Mouse (Mus musculus): ENCODE measurements around the gene Cldn6. TPM values are rescaled to one million over a fixed set of nuclear protein-coding genes. Genes with fewer than 3 reads are reported as not detected.

The Cldn6 gene
- polyA plus RNA-seq, 2 experiments: 11.3 to 13.6 TPM

DNA sequence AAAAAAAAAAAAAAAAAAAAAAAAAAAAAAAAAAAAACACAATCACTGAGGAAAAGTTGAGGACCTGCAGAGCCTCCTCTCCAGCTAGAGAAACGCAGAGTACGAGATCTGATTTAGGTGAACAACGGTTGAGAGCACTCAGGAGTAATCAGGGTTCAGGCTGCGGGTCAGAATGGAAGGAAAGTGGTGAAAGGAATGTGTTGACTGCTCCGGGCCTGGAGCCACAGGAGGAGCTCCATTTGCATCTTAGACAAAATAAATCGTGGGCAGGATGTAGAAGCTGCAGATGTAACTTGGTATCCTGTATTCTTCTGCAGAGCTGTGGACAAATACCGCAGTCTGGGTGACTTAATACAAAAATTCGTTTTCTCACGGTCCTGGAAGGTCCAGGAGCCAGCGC, 33.2 kb upstream of the Cldn6 start:
- Histone ChIP-seq H3K9ac (ENCODE audit: low read depth, low read length, severe bottlenecking) (no peak overlapping the region), H3K4me3 (replicated peaks; ENCODE audit: low read length) (no peak overlapping the region), H3K4me1 (ENCODE audit: control insufficient read depth, insufficient read depth, low read length) (no peaks in the 10 kb centered on the region), H3K9me3 (ENCODE audit: control insufficient read depth, low read length) (no peaks in the 10 kb centered on the region), H3K27ac (replicated peaks; ENCODE audit: low read depth, low read length) (no peak overlapping the region), H3K4me2 (replicated peaks; ENCODE audit: low read depth, low read length, severe bottlenecking) (no peak overlapping the region), H3K27me3 (ENCODE audit: control insufficient read depth, insufficient read depth, low read length) (peaks cover 15% of the 10 kb centered on the region; the same call in 1 of the 2 replicates), H3K36me3 (ENCODE audit: control insufficient read depth, insufficient read depth, low read length) (no peaks in the 10 kb centered on the region)
- WGBS: 39% methylated on average over 10 of the region's 10 CpGs
- DNase-seq (ENCODE audit: low spot score) (no peak), ATAC-seq (ENCODE audit: low FRiP score, low read depth) (no peak)
- TF ChIP-seq POLR2A (IDR thresholded peaks at IDR 0.05; ENCODE audit: borderline replicate concordance, extremely low read depth, insufficient read depth, insufficient read length): no peak

DNA sequence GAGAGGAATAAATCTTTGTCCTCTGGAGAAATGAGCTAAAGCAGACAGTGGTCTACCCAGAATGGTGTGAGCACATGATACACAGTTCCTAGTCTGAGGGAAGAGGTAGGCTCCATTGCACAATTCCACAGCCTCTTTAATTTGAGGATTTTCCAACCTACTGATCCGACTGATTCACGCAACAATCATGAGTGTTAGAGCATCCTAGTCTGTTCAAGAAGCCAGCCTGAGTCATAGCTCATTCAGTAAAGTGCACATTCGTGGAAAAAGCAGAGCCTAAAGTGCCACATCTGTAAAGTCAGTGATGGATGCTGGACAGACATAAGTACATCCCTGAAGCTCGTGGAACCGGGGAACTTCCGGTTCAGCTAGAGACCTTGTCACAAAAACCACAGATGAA, 27.7 kb upstream of the Cldn6 start:
- H3K9ac ChIP-seq (ENCODE audit: low read depth, low read length, severe bottlenecking): no peak overlapping the region
- no peaks in the 10 kb centered on the region for H3K4me1 ChIP-seq (ENCODE audit: control insufficient read depth, insufficient read depth, low read length)
- 82% methylated on average over 6 of the region's 6 CpGs for WGBS
- H3K4me2 ChIP-seq (replicated peaks; ENCODE audit: low read depth, low read length, severe bottlenecking): no peak overlapping the region
- no peak for TF ChIP-seq POLR2A (IDR thresholded peaks at IDR 0.05; ENCODE audit: borderline replicate concordance, extremely low read depth, insufficient read depth, insufficient read length)
- H3K4me3 ChIP-seq (replicated peaks; ENCODE audit: low read length): no peak overlapping the region
- H3K9me3 ChIP-seq (ENCODE audit: control insufficient read depth, low read length): no peaks in the 10 kb centered on the region
- H3K27ac ChIP-seq (replicated peaks; ENCODE audit: low read depth, low read length): no peak overlapping the region
- no peaks in the 10 kb centered on the region for H3K27me3 ChIP-seq (ENCODE audit: control insufficient read depth, insufficient read depth, low read length)
- no peaks in the 10 kb centered on the region for H3K36me3 ChIP-seq (ENCODE audit: control insufficient read depth, insufficient read depth, low read length)
- no peak for ATAC-seq (ENCODE audit: low FRiP score, low read depth)
- no peak for DNase-seq (ENCODE audit: low spot score)

- Histone ChIP-seq H3K9me3 (ENCODE audit: control insufficient read depth, low read length) (no peaks in the 10 kb centered on the region), H3K4me2 (replicated peaks; ENCODE audit: low read depth, low read length, severe bottlenecking) (no peak overlapping the region), H3K4me3 (replicated peaks; ENCODE audit: low read length) (no peak overlapping the region), H3K4me1 (ENCODE audit: control insufficient read depth, insufficient read depth, low read length) (no peaks in the 10 kb centered on the region), H3K9ac (ENCODE audit: low read depth, low read length, severe bottlenecking) (no peak overlapping the region), H3K36me3 (ENCODE audit: control insufficient read depth, insufficient read depth, low read length) (no peaks in the 10 kb centered on the region), H3K27ac (replicated peaks; ENCODE audit: low read depth, low read length) (no peak overlapping the region), H3K27me3 (ENCODE audit: control insufficient read depth, insufficient read depth, low read length) (no peaks in the 10 kb centered on the region)
- TF ChIP-seq POLR2A (IDR thresholded peaks at IDR 0.05; ENCODE audit: borderline replicate concordance, extremely low read depth, insufficient read depth, insufficient read length): no peak
- DNase-seq (ENCODE audit: low spot score) (no peak), ATAC-seq (ENCODE audit: low FRiP score, low read depth) (no peak)
- 70% methylated on average over 2 of the region's 2 CpGs for WGBS
Observed at GRCm38 (mm10) chr17:23653324-23653723, 25.7 kb upstream of the Cldn6 start.

GRCm38 (mm10) chr17:23654001-23654400, 25.0 kb upstream of the Cldn6 start:
- DNase-seq (ENCODE audit: low spot score) (no peak), ATAC-seq (ENCODE audit: low FRiP score, low read depth) (no peak)
- Histone ChIP-seq H3K27ac (replicated peaks; ENCODE audit: low read depth, low read length) (no peak overlapping the region), H3K27me3 (ENCODE audit: control insufficient read depth, insufficient read depth, low read length) (no peaks in the 10 kb centered on the region), H3K4me1 (ENCODE audit: control insufficient read depth, insufficient read depth, low read length) (no peaks in the 10 kb centered on the region), H3K9ac (ENCODE audit: low read depth, low read length, severe bottlenecking) (no peak overlapping the region), H3K9me3 (ENCODE audit: control insufficient read depth, low read length) (no peaks in the 10 kb centered on the region), H3K4me2 (replicated peaks; ENCODE audit: low read depth, low read length, severe bottlenecking) (no peak overlapping the region), H3K4me3 (replicated peaks; ENCODE audit: low read length) (no peak overlapping the region), H3K36me3 (ENCODE audit: control insufficient read depth, insufficient read depth, low read length) (no peaks in the 10 kb centered on the region)
- WGBS: 47% methylated on average over 6 of the region's 6 CpGs
- TF ChIP-seq POLR2A (IDR thresholded peaks at IDR 0.05; ENCODE audit: borderline replicate concordance, extremely low read depth, insufficient read depth, insufficient read length): no peak

- no peak overlapping the region for H3K4me3 ChIP-seq (replicated peaks; ENCODE audit: low read length)
- peaks cover under 1% of the 10 kb centered on the region; the same call in 1 of the 2 replicates for H3K27me3 ChIP-seq (ENCODE audit: control insufficient read depth, insufficient read depth, low read length)
- ATAC-seq (ENCODE audit: low FRiP score, low read depth): no peak
- no peak for DNase-seq (ENCODE audit: low spot score)
- no peak overlapping the region for H3K9ac ChIP-seq (ENCODE audit: low read depth, low read length, severe bottlenecking)
- 56% methylated on average over 2 of the region's 2 CpGs for WGBS
- H3K36me3 ChIP-seq (ENCODE audit: control insufficient read depth, insufficient read depth, low read length): no peaks in the 10 kb centered on the region
- H3K4me1 ChIP-seq (ENCODE audit: control insufficient read depth, insufficient read depth, low read length): no peaks in the 10 kb centered on the region
- H3K9me3 ChIP-seq (ENCODE audit: control insufficient read depth, low read length): no peaks in the 10 kb centered on the region
- no peak for TF ChIP-seq POLR2A (IDR thresholded peaks at IDR 0.05; ENCODE audit: borderline replicate concordance, extremely low read depth, insufficient read depth, insufficient read length)
- H3K27ac ChIP-seq (replicated peaks; ENCODE audit: low read depth, low read length): no peak overlapping the region
- no peak overlapping the region for H3K4me2 ChIP-seq (replicated peaks; ENCODE audit: low read depth, low read length, severe bottlenecking)
Observed at GRCm38 (mm10) chr17:23654410-23654809, 24.6 kb upstream of the Cldn6 start.

GRCm38 (mm10) chr17:23658450-23658849, 20.6 kb upstream of the Cldn6 start:
- no peaks in the 10 kb centered on the region for H3K4me1 ChIP-seq (ENCODE audit: control insufficient read depth, insufficient read depth, low read length)
- H3K4me2 ChIP-seq (replicated peaks; ENCODE audit: low read depth, low read length, severe bottlenecking): no peak overlapping the region
- 84% methylated on average over 3 of the region's 3 CpGs for WGBS
- H3K9ac ChIP-seq (ENCODE audit: low read depth, low read length, severe bottlenecking): no peak overlapping the region
- no peaks in the 10 kb centered on the region for H3K36me3 ChIP-seq (ENCODE audit: control insufficient read depth, insufficient read depth, low read length)
- ATAC-seq (ENCODE audit: low FRiP score, low read depth) (no peak), DNase-seq (ENCODE audit: low spot score) (no peak)
- peaks cover 35% of the 10 kb centered on the region for H3K27me3 ChIP-seq (ENCODE audit: control insufficient read depth, insufficient read depth, low read length)
- no peak overlapping the region for H3K27ac ChIP-seq (replicated peaks; ENCODE audit: low read depth, low read length)
- no peak overlapping the region for H3K4me3 ChIP-seq (replicated peaks; ENCODE audit: low read length)
- no peaks in the 10 kb centered on the region for H3K9me3 ChIP-seq (ENCODE audit: control insufficient read depth, low read length)
- no peak for TF ChIP-seq POLR2A (IDR thresholded peaks at IDR 0.05; ENCODE audit: borderline replicate concordance, extremely low read depth, insufficient read depth, insufficient read length)
